Mouse (Mus musculus) heart, postnatal 4 days (tissue): ENCODE measurements around the gene Olfr1185-ps1. TPM values are rescaled to one million over a fixed set of nuclear protein-coding genes. Genes with fewer than 3 reads are reported as not detected.
"Not testable (repeated sequence)": the region's sequence is repeated elsewhere in the genome, so short reads cannot be mapped to it uniquely, and the experiment has no call there.

ENCODE experiments used
- DNase-seq: peaks from one replicate; pipeline ENCODE4 v3.0.0; 2021
- total RNA-seq, 2 experiments: library from RNA; stranded (reverse); gene quantifications; 2 replicates each; pipeline ENCODE4 v1.2.3; 2021

Gene Olfr1185-ps1
- not detected for total RNA-seq

DNA sequence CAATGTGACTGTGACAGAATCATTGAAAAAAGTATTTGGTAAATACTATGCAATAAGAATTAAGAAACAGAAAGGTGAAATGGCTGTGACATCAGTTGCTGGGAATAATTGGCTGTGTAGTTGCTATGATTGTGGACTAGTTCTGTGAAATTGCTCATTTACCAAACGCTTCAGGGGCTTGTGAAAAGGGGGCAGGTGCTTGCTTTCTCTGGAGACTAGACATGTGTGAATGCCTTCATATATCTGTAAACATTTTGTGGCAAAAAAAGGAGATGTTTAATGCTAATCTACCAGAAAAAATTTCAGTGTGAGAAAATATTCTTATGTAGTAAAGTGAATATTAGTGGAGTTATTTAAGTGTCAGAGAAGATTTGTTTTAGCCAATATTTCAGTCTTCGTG, at the start of gene Olfr1185-ps1:
Gene Olfr1185-ps1 (plus strand): TSS at position 301 of the 400 bp plus-strand sequence.
- no peak for DNase-seq

DNA sequence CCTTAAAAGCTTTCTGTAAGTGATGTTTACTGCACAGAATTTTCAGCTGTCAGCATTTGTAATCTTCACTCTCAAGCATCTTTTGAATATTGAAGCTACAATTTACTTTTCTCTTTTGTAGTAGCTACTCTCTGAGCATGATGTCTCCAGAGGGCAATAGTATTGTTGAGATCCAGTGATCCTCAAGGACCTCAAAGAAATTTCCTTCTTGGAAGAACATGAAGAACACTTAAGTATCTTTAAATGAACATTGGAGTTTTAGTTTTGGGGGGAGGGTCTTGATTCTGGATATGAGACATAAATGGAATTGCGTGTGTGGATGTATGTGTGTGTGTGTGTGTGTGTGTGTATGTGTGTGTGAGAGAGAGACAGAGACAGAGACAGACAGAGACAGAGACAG, 44.1 kb upstream of the Olfr1185-ps1 start, which contains the start of gene Gm13757:
Gene Gm13757 (minus strand): TSS at position 101 of the 400 bp plus-strand sequence.
- DNase-seq, result no peak

DNA sequence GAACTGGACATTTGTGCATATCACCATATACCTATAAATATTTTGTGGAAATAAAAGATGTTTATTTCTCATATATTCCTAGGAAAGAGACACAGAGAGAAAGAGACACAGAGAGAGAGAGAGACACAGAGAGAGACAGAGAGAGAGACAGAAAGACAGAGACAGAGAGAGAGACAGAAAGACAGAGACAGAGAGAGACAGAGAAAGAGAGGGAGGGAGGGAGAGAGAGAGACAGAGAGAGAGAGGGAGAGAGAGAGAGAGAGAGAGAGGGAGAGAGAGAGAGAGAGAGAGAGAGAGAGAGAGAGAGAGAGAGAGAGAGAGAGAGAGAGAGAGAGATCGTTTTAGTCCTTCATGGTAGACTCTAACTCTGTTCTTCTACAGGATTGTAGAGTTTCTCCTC, 38.6 kb upstream of the Olfr1185-ps1 start, which contains the start of gene Olfr1183:
Gene Olfr1183 (plus strand): TSS at position 301 of the 400 bp plus-strand sequence.
- DNase-seq, result not testable (repeated sequence)

DNA sequence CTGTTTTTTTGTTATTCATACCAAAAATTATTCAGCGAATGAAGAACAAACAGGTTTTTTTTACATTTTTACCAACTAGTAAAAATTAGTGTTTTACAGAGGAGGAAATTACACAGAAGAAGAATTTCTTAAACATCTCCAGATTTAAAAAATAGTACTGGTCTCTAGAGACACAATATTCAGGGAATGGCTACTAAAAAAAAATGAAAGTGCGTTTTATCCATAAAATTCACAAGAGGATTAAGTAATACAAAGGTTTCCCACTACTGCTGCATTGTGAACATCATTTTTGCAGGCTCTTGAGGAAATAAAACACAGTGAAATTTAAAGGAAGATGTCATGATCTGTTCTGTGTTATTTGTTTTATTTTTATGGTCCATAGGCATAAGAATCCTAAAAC, 9.8 kb upstream of the Olfr1185-ps1 start, which contains the start of gene Olfr1184:
Gene Olfr1184 (plus strand): TSS at position 301 of the 400 bp plus-strand sequence.
- DNase-seq, result no peak

DNA sequence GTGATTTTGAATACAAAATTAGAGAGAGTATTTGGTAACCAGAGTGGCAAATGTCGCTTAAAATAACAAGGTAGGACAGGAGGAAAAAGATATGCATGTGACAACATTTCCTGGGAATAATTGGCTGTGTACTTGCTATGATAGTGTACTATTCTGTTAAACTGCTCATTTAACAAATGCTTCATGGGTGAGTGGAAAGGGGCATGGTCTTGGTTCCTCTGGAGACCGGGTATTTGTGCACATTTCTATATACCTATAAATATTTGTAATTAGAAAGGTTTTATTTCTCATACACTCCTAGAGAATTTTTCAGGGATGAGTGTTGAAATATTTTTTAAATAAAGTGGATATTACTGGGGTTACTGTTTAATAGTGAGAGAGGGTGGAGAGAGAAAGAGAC, 25.1 kb downstream of the Olfr1185-ps1 start, which contains the start of gene Olfr1186:
Gene Olfr1186 (plus strand): TSS at position 301 of the 400 bp plus-strand sequence.
- DNase-seq, result no peak

DNA sequence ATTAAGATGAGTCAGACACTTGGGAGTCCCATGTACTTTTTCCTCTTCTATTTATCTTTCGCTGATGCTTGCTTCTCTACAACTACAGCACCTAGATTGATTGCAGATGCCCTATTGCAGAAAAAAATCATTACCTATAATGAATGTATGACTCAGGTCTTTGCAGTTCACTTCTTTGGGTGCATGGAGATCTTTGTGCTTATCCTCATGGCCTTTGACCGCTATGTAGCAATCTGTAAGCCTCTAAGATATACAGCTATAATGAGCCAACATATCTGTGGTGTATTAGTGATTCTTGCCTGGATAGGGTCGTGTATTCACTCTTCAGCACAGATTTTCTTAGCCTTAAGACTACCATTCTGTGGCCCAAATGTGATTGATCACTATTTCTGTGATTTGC, 32.6 kb downstream of the Olfr1185-ps1 start:
- no peak for DNase-seq

Other genes with a start within 250 kb of the Olfr1185-ps1 start
- not detected for gene Olfr1173, start 213.4 kb upstream of the Olfr1185-ps1 start, total RNA-seq
- gene Olfr1174-ps, start 178.2 kb upstream of the Olfr1185-ps1 start, total RNA-seq, result not detected
- not detected for gene Olfr1175-ps, start 166.1 kb upstream of the Olfr1185-ps1 start, total RNA-seq
- not detected for gene Olfr1176, start 156.6 kb upstream of the Olfr1185-ps1 start, total RNA-seq
- gene Olfr1177-ps, start 146.8 kb upstream of the Olfr1185-ps1 start, total RNA-seq, result not detected
- gene Olfr1178, start 106.3 kb upstream of the Olfr1185-ps1 start, total RNA-seq, result not detected
- gene Olfr1179, start 86.9 kb upstream of the Olfr1185-ps1 start, total RNA-seq, result not detected
- gene Olfr1180, start 74.2 kb upstream of the Olfr1185-ps1 start, total RNA-seq, result not detected
- not detected for gene Olfr1181, start 67.1 kb upstream of the Olfr1185-ps1 start, total RNA-seq
- not detected for gene Gm13757, start 44.2 kb upstream of the Olfr1185-ps1 start, total RNA-seq
- not detected for gene Olfr1183, start 38.5 kb upstream of the Olfr1185-ps1 start, total RNA-seq
- not detected for gene Olfr1184, start 9.7 kb upstream of the Olfr1185-ps1 start, total RNA-seq
- gene Olfr1186, start 25.2 kb downstream of the Olfr1185-ps1 start, total RNA-seq, result not detected
- gene Olfr1188, start 63.6 kb downstream of the Olfr1185-ps1 start, total RNA-seq, result not detected
- not detected for gene Olfr1189, start 93.1 kb downstream of the Olfr1185-ps1 start, total RNA-seq
- gene Olfr1191-ps1, start 147.2 kb downstream of the Olfr1185-ps1 start, total RNA-seq, result under 1 TPM; 0.05 to 0.07 TPM
- not detected for gene Olfr1192-ps1, start 155.2 kb downstream of the Olfr1185-ps1 start, total RNA-seq
- not detected for gene Olfr1193, start 182.3 kb downstream of the Olfr1185-ps1 start, total RNA-seq
- gene Olfr1195, start 195.9 kb downstream of the Olfr1185-ps1 start, total RNA-seq, result not detected
- not detected for gene Olfr1196, start 211.3 kb downstream of the Olfr1185-ps1 start, total RNA-seq
- not detected for gene Olfr1197, start 239.0 kb downstream of the Olfr1185-ps1 start, total RNA-seq